Mouse (Mus musculus) T-helper 17 cell (primary cell): ENCODE measurements around the gene Kcnk10.

ENCODE experiments used
- in situ Hi-C, 2 experiments: fragments of 300-600 bp; cut with MboI, MseI; formaldehyde crosslinking; loops; 1 replicate in 1 of 2; 2 replicates in 1 of 2; pipeline ENCODE4 v1.15.1; 2025; ENCODE audit warnings: high pct_unique_total_duplicates in 2 of 2

Gene Kcnk10

GRCm38 (mm10) chr12:98573317-98574270 lies 4.5 kb downstream of the Kcnk10 start:
- in situ Hi-C loops = no loop called here

- in situ Hi-C loops = no loop called here
Measured at GRCm38 (mm10) chr12:98571896-98572680, 6.0 kb downstream of the Kcnk10 start.

DNA sequence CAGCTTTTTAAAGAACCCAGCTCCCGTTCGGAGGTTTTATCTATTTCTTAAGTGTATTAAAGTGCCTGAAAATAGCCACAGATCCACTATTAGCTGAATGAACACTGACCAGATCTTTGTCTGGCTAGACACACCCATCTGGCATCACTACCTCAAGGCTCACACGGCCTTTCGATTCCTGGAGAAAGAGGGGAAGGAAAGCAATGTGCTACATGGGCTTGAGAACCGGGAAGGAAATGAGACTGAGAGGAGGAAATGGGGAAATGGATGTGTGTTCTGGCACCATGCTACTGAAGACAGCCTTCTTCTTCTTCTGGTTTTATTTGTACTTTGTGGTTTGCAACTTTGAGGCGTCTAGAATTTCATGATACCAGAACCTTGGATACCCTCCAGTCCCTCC lies 8.7 kb downstream of the Kcnk10 start:
- in situ Hi-C loops = no loop called here

- in situ Hi-C loops = no loop called here
Measured at GRCm38 (mm10) chr12:98567877-98568276, 10.2 kb downstream of the Kcnk10 start.

DNA sequence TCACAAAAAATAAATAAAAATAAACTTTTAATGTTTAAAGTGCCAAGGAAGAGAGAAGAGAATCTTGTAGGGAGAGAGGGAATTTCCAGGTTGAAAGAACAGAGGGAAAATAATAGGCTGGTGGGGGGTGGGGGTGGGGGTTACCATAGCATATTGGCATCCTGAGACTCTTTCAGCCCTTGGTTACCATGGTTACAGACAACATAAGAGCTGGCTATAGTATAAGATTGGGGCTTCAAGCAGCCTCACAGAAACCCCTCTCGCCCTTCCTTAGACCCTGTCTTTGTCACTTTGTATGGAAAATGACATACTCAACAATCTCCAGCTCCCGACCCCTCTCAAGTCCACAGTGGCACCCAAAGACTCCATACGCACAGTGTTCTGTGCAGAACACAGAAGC lies 13.7 kb downstream of the Kcnk10 start:
- in situ Hi-C loops = no loop called here

GRCm38 (mm10) chr12:98563261-98563660 lies 14.8 kb downstream of the Kcnk10 start:
- in situ Hi-C loops = no loop called here

- in situ Hi-C loops = no loop called here
Measured at GRCm38 (mm10) chr12:98562341-98562977, 15.7 kb downstream of the Kcnk10 start.

DNA sequence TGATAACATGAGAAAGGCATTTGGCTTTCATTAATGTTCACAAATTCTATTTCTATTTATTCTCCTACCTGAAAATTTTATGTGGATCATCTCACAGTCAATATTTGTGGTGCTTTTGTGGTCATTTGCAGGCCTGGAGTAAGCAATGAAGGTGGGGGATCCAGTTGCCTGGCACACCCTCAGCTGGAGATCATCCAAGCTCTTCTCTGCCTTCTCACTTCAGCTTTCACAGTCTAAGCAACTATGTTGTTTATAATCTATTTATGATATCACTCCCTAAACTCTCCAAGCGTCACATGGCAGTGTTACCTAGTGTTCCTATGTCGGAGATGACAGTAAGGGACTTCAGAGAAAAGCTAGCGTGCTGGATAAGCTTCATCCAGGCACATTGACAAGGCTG lies 18.1 kb downstream of the Kcnk10 start:
- in situ Hi-C loops = no loop called here

DNA sequence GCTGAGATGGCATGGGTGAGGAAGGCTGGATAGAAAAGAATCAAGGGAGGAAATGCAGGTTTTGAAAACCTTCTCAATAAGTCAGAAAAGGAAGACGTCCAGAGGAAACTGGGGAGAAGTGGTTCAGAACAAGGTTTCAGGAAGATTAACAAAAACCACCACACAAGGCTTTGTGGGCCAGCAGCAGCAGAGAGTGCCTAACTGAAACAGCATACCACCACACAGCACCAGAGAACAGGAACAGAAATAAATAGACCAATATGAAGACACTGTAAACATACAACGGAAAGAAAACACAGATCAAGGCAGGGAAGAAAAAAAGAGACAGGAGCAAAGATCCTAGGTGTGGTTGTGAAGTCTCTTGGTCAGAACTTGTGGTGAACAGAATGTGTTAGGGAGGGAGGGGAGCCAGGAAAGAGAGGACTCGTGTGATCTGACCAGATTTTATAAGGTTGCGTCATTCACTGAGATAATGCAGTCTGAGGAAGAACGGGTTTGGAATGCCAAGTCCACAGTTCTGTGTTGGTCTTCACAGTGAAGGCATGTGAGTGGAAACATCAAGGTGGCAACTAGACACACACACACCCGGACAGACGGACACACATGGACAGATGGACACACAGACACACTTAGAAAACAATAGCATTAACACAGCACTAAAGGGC lies 21.0 kb downstream of the Kcnk10 start:
- in situ Hi-C loops = no loop called here

DNA sequence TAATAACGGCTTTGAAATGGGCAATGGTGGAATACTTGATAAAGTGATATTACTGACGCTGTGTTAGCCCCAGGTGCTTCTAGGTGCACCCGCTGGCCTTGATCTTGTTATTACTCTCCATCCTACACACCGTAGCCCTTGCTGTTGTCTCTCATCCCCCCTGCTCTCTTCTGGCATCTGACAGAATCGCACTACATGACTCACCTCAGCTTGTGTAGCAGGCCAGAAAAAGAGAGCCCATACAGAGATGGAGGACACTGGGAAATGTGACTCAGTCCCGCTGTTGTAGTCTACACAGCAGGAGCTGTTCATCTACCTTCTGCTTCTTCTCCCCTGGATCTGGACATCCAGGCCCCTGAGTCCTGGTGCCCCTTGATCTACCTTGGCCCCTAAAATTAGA lies 28.1 kb downstream of the Kcnk10 start:
- in situ Hi-C loops = loop anchor here in 1 of 2 experiments (25.0 kb wide), 1 partner anchor 1638 kb away; no protein-coding TSS in a partner anchor

DNA sequence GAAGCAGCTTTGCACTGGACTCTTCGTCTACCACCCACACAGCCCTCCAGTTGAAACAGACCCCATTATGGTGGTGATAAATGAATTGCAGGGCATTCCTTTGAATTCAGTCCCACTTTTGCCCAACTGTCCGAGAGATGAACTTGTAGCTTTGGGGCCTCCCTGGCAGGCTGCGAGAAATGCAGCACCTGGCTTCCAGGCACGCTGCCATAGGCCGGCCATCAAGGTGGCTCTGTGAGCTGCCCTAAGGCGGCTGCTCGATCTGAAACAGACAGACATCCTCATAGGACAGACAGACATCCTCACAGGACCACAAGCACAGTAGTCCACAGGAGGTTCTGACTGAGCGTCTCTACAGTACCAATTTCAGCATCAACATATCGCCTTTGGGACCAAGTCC lies 30.0 kb downstream of the Kcnk10 start:
- in situ Hi-C loops = loop anchor here in 1 of 2 experiments (25.0 kb wide), 1 partner anchor 1636 kb away; no protein-coding TSS in a partner anchor

DNA sequence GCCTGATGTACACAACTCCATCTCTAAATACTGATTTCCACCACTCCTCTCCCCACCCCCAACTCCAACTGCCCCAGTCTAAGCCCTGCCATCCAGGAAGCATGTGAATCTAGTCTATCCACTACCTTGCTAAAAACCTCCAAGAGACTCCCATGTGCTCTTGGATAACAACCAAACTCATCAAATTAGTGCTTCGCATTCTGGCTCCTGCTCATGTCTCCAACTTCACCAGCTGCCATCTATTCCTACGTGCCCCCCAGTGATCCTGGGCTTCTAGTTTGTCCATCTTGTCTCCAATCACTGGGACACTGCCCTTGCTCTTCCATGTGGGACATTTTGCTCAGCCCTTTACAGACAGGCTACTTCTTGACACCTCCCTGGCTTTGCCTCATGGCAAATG lies 32.2 kb downstream of the Kcnk10 start:
- in situ Hi-C loops = loop anchor here in 1 of 2 experiments (25.0 kb wide), 1 partner anchor 1634 kb away; no protein-coding TSS in a partner anchor

- in situ Hi-C loops = loop anchor here in 1 of 2 experiments (25.0 kb wide), 1 partner anchor 1633 kb away; no protein-coding TSS in a partner anchor
Measured at GRCm38 (mm10) chr12:98545251-98545560, 32.9 kb downstream of the Kcnk10 start.

- in situ Hi-C loops = loop anchor here in 1 of 2 experiments (25.0 kb wide), 1 partner anchor 1632 kb away; no protein-coding TSS in a partner anchor
Measured at GRCm38 (mm10) chr12:98544545-98545250, 33.4 kb downstream of the Kcnk10 start.

- in situ Hi-C loops = loop anchor here in 1 of 2 experiments (25.0 kb wide), 1 partner anchor 1624 kb away; no protein-coding TSS in a partner anchor
Measured at GRCm38 (mm10) chr12:98536760-98537159, 41.4 kb downstream of the Kcnk10 start.

GRCm38 (mm10) chr12:98536036-98536435 lies 42.1 kb downstream of the Kcnk10 start:
- in situ Hi-C loops = loop anchor here in 1 of 2 experiments (25.0 kb wide), 1 partner anchor 1624 kb away; no protein-coding TSS in a partner anchor

DNA sequence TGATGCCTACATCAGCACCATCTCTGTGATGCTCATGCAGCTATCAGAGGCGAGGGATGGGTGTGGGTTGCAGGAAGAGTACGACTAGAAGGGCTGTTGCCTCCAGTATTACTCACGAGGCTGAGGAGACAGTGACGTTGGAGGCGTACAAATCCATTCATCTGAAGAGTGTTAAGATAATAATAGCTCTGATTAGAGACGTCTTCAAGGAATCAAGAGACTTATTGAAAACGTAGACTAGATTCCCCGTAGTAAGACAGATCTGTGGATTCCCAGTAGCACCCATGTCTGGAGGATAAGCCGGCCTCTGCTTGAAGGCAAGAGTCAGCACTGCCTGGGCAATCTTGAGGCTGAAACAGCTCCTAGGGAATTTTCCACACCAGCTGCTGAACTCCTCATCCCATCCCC lies 42.6 kb downstream of the Kcnk10 start:
- in situ Hi-C loops = loop anchor here in 1 of 2 experiments (25.0 kb wide), 1 partner anchor 1623 kb away; no protein-coding TSS in a partner anchor

GRCm38 (mm10) chr12:98528635-98529034 lies 49.5 kb downstream of the Kcnk10 start:
- in situ Hi-C loops = loop anchor here in 1 of 2 experiments (25.0 kb wide), 1 partner anchor 1616 kb away; no protein-coding TSS in a partner anchor

DNA sequence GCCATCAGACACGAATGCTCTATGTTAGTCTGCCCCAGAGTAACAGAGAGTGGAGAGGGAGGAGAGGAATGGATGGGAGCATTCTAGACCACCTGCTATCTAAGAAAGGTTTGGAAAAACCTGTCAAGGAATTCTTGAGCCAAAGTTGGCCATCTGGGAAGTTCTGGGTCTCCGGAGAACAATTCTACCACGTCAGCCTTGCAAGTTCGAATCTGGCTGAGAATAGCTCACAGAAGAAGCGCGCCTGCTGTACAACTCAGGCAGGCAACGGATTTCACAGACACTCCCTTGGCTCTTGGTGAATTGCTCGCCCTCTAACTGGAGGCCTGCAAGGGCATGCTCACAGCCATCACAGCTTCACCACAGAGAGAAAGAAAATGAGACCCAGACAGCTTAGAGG lies 52.7 kb downstream of the Kcnk10 start:
- in situ Hi-C loops = loop anchor here in 1 of 2 experiments (25.0 kb wide), 1 partner anchor 1613 kb away; no protein-coding TSS in a partner anchor
